Mouse (Mus musculus): Measurements from ENCODE around the gene Usp24. TPM values are rescaled to one million over a fixed set of nuclear protein-coding genes. Genes with fewer than 3 reads are reported as not detected.

Usp24 gene
- polyA plus RNA-seq, 1 experiment from 2014 or later, result 15.1 TPM

GRCm38 (mm10) chr4:106424560-106424959 is 108.5 kb downstream of the Usp24 start:
- Histone ChIP-seq H3K27ac (ENCODE audit: low read depth, low read length) (no peak overlapping the region), H3K4me3 (ENCODE audit: low read depth, low read length) (no peak overlapping the region), H3K4me2 (no peak overlapping the region), H3K36me3 (ENCODE audit: control insufficient read depth, insufficient read depth, low read length) (peaks cover 39% of the 10 kb centered on the region), H3K9me3 (ENCODE audit: control insufficient read depth, low read length) (no peaks in the 10 kb centered on the region), H3K9ac (ENCODE audit: low read depth, low read length) (no peak overlapping the region), H3K27me3 (replicated peaks; ENCODE audit: control insufficient read depth, insufficient read depth, low read length) (no peaks in the 10 kb centered on the region), H3K4me1 (replicated peaks; ENCODE audit: control insufficient read depth, insufficient read depth, low read length) (no peaks in the 10 kb centered on the region)
- 93% methylated on average over 1 of the region's 1 CpGs for WGBS
- DNase-seq (ENCODE audit: low spot score) (no peak), ATAC-seq (replicated peaks; ENCODE audit: low FRiP score) (no peak)

- Histone ChIP-seq H3K27me3 (replicated peaks; ENCODE audit: control insufficient read depth, insufficient read depth, low read length) (no peaks in the 10 kb centered on the region), H3K9ac (ENCODE audit: low read depth, low read length) (no peak overlapping the region), H3K27ac (ENCODE audit: low read depth, low read length) (no peak overlapping the region), H3K4me3 (ENCODE audit: low read depth, low read length) (no peak overlapping the region), H3K9me3 (ENCODE audit: control insufficient read depth, low read length) (no peaks in the 10 kb centered on the region), H3K4me2 (no peak overlapping the region), H3K36me3 (ENCODE audit: control insufficient read depth, insufficient read depth, low read length) (peaks cover 50% of the 10 kb centered on the region), H3K4me1 (replicated peaks; ENCODE audit: control insufficient read depth, insufficient read depth, low read length) (no peaks in the 10 kb centered on the region)
- DNase-seq (ENCODE audit: low spot score) (no peak), ATAC-seq (replicated peaks; ENCODE audit: low FRiP score) (no peak)
- 77% methylated on average over 5 of the region's 5 CpGs for WGBS
Observed at GRCm38 (mm10) chr4:106426286-106426685, 110.3 kb downstream of the Usp24 start.

- 89% methylated on average over 6 of the region's 6 CpGs for WGBS
- H3K4me2 ChIP-seq, result no peak overlapping the region
- ATAC-seq (replicated peaks; ENCODE audit: low FRiP score) (no peak), DNase-seq (ENCODE audit: low spot score) (no peak)
- H3K36me3 ChIP-seq (ENCODE audit: control insufficient read depth, insufficient read depth, low read length), result peaks cover 50% of the 10 kb centered on the region
- no peaks in the 10 kb centered on the region for H3K9me3 ChIP-seq (ENCODE audit: control insufficient read depth, low read length)
- no peaks in the 10 kb centered on the region for H3K27me3 ChIP-seq (replicated peaks; ENCODE audit: control insufficient read depth, insufficient read depth, low read length)
- H3K27ac ChIP-seq (ENCODE audit: low read depth, low read length), result no peak overlapping the region
- H3K4me3 ChIP-seq (ENCODE audit: low read depth, low read length), result no peak overlapping the region
- H3K9ac ChIP-seq (ENCODE audit: low read depth, low read length), result no peak overlapping the region
- no peaks in the 10 kb centered on the region for H3K4me1 ChIP-seq (replicated peaks; ENCODE audit: control insufficient read depth, insufficient read depth, low read length)
Observed at GRCm38 (mm10) chr4:106428616-106429015, 112.6 kb downstream of the Usp24 start.

GRCm38 (mm10) chr4:106429106-106429505 is 113.1 kb downstream of the Usp24 start:
- H3K9ac ChIP-seq (ENCODE audit: low read depth, low read length), result no peak overlapping the region
- no peak overlapping the region for H3K27ac ChIP-seq (ENCODE audit: low read depth, low read length)
- no peak overlapping the region for H3K4me3 ChIP-seq (ENCODE audit: low read depth, low read length)
- ATAC-seq (replicated peaks; ENCODE audit: low FRiP score) (no peak), DNase-seq (ENCODE audit: low spot score) (no peak)
- H3K27me3 ChIP-seq (replicated peaks; ENCODE audit: control insufficient read depth, insufficient read depth, low read length), result no peaks in the 10 kb centered on the region
- 66% methylated on average over 7 of the region's 7 CpGs for WGBS
- no peaks in the 10 kb centered on the region for H3K4me1 ChIP-seq (replicated peaks; ENCODE audit: control insufficient read depth, insufficient read depth, low read length)
- H3K4me2 ChIP-seq, result no peak overlapping the region
- H3K36me3 ChIP-seq (ENCODE audit: control insufficient read depth, insufficient read depth, low read length), result peaks cover 50% of the 10 kb centered on the region
- H3K9me3 ChIP-seq (ENCODE audit: control insufficient read depth, low read length), result no peaks in the 10 kb centered on the region

DNA sequence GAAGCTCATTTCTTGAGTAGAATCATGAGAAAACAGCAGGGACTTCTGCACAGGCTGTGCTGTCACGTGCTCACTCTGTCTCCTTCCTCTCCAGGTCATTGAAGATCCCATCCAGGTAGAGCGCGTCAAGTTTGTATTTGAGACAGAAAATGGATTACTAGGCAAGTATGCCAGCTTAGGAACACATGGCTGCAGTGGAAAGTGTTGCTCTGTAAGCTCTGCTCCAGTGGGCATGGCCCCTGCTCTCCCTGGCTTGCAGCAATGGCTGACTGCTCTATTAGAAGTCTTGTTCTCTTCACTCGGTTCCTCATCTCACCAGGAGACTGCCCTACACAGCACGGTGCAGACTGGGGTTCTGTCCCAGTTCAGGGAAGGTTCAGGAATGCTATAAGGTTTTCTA is 114.4 kb downstream of the Usp24 start:
- no peaks in the 10 kb centered on the region for H3K27me3 ChIP-seq (replicated peaks; ENCODE audit: control insufficient read depth, insufficient read depth, low read length)
- no peaks in the 10 kb centered on the region for H3K9me3 ChIP-seq (ENCODE audit: control insufficient read depth, low read length)
- H3K36me3 ChIP-seq (ENCODE audit: control insufficient read depth, insufficient read depth, low read length), result peaks cover 47% of the 10 kb centered on the region
- H3K4me1 ChIP-seq (replicated peaks; ENCODE audit: control insufficient read depth, insufficient read depth, low read length), result no peaks in the 10 kb centered on the region
- H3K4me3 ChIP-seq (ENCODE audit: low read depth, low read length), result no peak overlapping the region
- H3K27ac ChIP-seq (ENCODE audit: low read depth, low read length), result no peak overlapping the region
- ATAC-seq (replicated peaks; ENCODE audit: low FRiP score), result no peak
- 94% methylated on average over 5 of the region's 5 CpGs for WGBS
- no peak for DNase-seq (ENCODE audit: low spot score)
- no peak overlapping the region for H3K4me2 ChIP-seq
- no peak overlapping the region for H3K9ac ChIP-seq (ENCODE audit: low read depth, low read length)

DNA sequence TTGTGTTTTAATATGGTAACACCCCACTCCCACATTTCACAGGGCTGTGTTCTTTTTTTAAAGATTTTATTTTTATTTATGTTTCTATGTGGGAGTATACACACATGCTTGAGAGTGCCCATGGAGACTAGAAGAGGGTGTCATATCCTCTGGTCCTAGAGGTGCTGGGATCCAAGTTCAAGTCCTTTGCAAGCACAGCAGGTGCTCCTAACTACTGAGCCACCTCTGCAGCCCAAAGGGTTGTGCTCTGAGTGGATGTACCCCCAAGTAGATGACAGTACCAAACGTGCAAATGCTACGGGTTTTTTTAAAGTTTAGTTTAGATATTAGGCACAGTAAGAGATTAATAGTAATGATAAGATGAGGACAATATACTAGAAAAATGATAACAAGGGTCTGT is 119.4 kb downstream of the Usp24 start:
- H3K4me1 ChIP-seq (replicated peaks; ENCODE audit: control insufficient read depth, insufficient read depth, low read length), result no peaks in the 10 kb centered on the region
- ATAC-seq (replicated peaks; ENCODE audit: low FRiP score) (no peak), DNase-seq (ENCODE audit: low spot score) (no peak)
- no peak overlapping the region for H3K4me3 ChIP-seq (ENCODE audit: low read depth, low read length)
- H3K9me3 ChIP-seq (ENCODE audit: control insufficient read depth, low read length), result no peaks in the 10 kb centered on the region
- 90% methylated on average over 2 of the region's 2 CpGs for WGBS
- H3K27ac ChIP-seq (ENCODE audit: low read depth, low read length), result no peak overlapping the region
- no peaks in the 10 kb centered on the region for H3K27me3 ChIP-seq (replicated peaks; ENCODE audit: control insufficient read depth, insufficient read depth, low read length)
- H3K36me3 ChIP-seq (ENCODE audit: control insufficient read depth, insufficient read depth, low read length), result peaks cover 44% of the 10 kb centered on the region
- no peak overlapping the region for H3K4me2 ChIP-seq
- no peak overlapping the region for H3K9ac ChIP-seq (ENCODE audit: low read depth, low read length)

GRCm38 (mm10) chr4:106436475-106436874 is 120.5 kb downstream of the Usp24 start:
- Histone ChIP-seq H3K4me1 (replicated peaks; ENCODE audit: control insufficient read depth, insufficient read depth, low read length) (no peaks in the 10 kb centered on the region), H3K36me3 (ENCODE audit: control insufficient read depth, insufficient read depth, low read length) (peaks cover 36% of the 10 kb centered on the region), H3K4me2 (no peak overlapping the region), H3K9ac (ENCODE audit: low read depth, low read length) (no peak overlapping the region), H3K4me3 (ENCODE audit: low read depth, low read length) (no peak overlapping the region), H3K9me3 (ENCODE audit: control insufficient read depth, low read length) (no peaks in the 10 kb centered on the region), H3K27me3 (replicated peaks; ENCODE audit: control insufficient read depth, insufficient read depth, low read length) (no peaks in the 10 kb centered on the region), H3K27ac (ENCODE audit: low read depth, low read length) (no peak overlapping the region)
- DNase-seq (ENCODE audit: low spot score) (no peak), ATAC-seq (replicated peaks; ENCODE audit: low FRiP score) (no peak)
- WGBS, result 68% methylated on average over 4 of the region's 4 CpGs

- H3K27me3 ChIP-seq (replicated peaks; ENCODE audit: control insufficient read depth, insufficient read depth, low read length), result no peaks in the 10 kb centered on the region
- 91% methylated on average over 5 of the region's 5 CpGs for WGBS
- H3K4me2 ChIP-seq, result no peak overlapping the region
- H3K36me3 ChIP-seq (ENCODE audit: control insufficient read depth, insufficient read depth, low read length), result peaks cover 36% of the 10 kb centered on the region
- no peak overlapping the region for H3K4me3 ChIP-seq (ENCODE audit: low read depth, low read length)
- ATAC-seq (replicated peaks; ENCODE audit: low FRiP score), result no peak
- no peaks in the 10 kb centered on the region for H3K9me3 ChIP-seq (ENCODE audit: control insufficient read depth, low read length)
- no peak overlapping the region for H3K9ac ChIP-seq (ENCODE audit: low read depth, low read length)
- H3K27ac ChIP-seq (ENCODE audit: low read depth, low read length), result no peak overlapping the region
- no peaks in the 10 kb centered on the region for H3K4me1 ChIP-seq (replicated peaks; ENCODE audit: control insufficient read depth, insufficient read depth, low read length)
- no peak for DNase-seq (ENCODE audit: low spot score)
Observed at GRCm38 (mm10) chr4:106437207-106437606, 121.2 kb downstream of the Usp24 start.

DNA sequence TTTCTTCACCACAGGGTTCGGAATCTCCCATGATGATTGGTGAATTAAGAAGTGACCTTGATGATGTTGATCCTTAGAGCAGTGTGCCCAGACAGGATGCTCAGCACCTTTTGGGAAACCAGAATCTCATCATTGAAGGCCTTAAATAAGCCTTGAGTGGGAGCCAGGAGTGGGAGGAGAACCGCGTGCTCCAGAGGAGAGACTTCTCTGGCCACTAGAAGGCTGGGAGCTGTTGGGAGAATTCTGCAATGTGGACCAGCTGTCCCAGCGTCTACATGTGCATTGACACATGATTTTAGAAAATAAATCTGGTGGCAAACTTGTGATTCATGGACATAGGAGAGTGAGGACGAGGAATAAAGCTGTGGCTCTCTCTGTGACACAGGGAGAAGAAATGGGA is 122.8 kb downstream of the Usp24 start:
- 95% methylated on average over 5 of the region's 5 CpGs for WGBS
- peaks cover 44% of the 10 kb centered on the region for H3K36me3 ChIP-seq (ENCODE audit: control insufficient read depth, insufficient read depth, low read length)
- no peak overlapping the region for H3K9ac ChIP-seq (ENCODE audit: low read depth, low read length)
- H3K4me1 ChIP-seq (replicated peaks; ENCODE audit: control insufficient read depth, insufficient read depth, low read length), result no peaks in the 10 kb centered on the region
- H3K4me2 ChIP-seq, result no peak overlapping the region
- H3K27ac ChIP-seq (ENCODE audit: low read depth, low read length), result no peak overlapping the region
- DNase-seq (ENCODE audit: low spot score) (no peak), ATAC-seq (replicated peaks; ENCODE audit: low FRiP score) (no peak)
- H3K9me3 ChIP-seq (ENCODE audit: control insufficient read depth, low read length), result no peaks in the 10 kb centered on the region
- H3K4me3 ChIP-seq (ENCODE audit: low read depth, low read length), result no peak overlapping the region
- no peaks in the 10 kb centered on the region for H3K27me3 ChIP-seq (replicated peaks; ENCODE audit: control insufficient read depth, insufficient read depth, low read length)
